Mouse (Mus musculus): Measurements from ENCODE around the gene Klhl8.

Gene Klhl8

GRCm38 (mm10) chr5:103846609-103847008 is 64.5 kb downstream of the Klhl8 start:
- no peak for DNase-seq (ENCODE audit: low spot score in 2 of 2)

- no peak for DNase-seq (ENCODE audit: low spot score in 2 of 2)
Measured at GRCm38 (mm10) chr5:103846154-103846551, 64.9 kb downstream of the Klhl8 start.

GRCm38 (mm10) chr5:103845418-103846153 is 65.5 kb downstream of the Klhl8 start:
- no peak for DNase-seq (ENCODE audit: low spot score in 2 of 2)

- peak in 1 of 2 experiments; percentile 60 for DNase-seq (ENCODE audit: low spot score in 2 of 2)
Measured at GRCm38 (mm10) chr5:103843938-103844337, 67.1 kb downstream of the Klhl8 start.

DNA sequence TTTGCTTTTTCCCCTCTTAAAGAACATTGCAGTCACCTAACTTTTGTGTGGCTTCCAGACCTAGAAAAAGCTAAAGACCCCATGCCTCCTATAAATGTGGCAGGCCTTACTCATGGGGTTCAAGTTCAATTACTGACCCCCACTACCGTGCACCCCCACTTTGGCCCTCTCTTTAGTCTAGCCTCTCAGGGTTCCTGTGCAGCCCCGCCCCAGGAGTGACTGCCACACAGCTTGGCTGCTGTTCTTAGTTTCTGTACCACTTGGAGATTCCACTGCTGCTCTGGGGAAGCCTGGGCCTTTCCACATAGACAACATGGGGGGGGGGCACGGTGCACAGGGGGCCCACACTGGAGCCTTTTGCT is 71.8 kb downstream of the Klhl8 start:
- DNase-seq (ENCODE audit: low spot score in 2 of 2): no peak

DNA sequence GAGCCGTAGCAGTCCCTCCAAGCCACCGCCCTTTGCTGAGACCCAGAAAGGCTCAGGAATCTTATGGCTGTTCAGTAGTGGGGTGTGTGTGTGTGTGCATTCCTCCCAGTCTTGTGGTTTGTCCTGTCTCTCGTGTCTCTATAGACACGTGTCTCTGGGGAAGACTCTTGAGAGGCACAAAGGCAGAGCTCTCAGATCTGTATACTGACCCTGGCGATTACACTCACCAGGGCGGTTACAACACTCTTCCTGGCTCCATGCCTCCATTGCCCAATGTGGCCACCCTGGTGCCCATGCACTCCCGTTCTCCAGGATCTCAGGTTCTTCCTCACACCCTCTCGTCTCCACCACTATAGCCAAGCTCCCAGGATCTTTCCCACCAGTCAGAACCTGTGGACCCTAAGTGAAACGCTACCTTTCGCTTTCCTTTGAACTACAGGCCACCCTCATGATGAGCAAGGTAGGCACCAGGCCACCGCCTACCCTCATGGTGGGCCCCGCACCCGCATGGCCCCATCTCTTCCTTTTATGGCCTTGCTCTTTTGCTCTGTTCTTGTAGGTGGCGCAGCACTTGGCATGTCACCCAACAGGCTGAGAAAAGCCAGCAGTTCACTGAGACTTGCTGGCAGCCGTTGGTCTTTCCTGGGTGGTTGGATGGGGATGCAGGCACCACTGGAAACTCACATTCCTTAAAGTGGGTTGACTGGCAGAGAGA is 72.4 kb downstream of the Klhl8 start:
- no peak for DNase-seq (ENCODE audit: low spot score in 2 of 2)

DNA sequence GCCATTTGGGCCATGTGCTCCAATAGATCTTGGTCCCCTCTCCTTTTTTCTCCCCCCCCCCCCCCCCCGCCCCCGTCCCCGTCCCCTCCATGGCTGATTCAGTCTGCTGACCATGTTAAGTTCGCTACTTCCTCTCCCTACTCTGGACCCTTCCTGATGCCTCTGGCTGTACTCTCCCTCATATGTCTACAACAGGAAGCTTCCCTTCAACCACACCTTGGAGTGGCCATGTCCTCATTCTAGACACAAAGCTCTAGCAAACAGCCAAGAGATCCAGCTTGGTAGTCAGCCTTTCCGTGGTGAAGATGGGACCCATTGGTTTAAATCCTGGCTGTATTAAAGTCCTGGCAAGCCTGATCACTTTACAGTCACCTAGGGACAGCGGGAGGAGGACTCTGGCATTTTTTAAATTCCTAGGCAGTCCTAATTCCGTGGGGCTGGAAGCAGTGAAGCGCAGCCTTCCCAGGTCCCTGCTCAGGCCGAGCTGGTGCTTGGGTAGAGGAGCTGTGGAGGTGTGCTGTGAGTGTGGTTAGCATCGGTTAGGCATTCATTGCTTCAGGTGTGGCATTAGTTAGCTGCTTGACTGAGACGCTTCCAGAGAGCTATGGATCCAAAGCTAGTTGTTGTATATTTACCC is 74.8 kb downstream of the Klhl8 start:
- no peak for DNase-seq (ENCODE audit: low spot score in 2 of 2)

GRCm38 (mm10) chr5:103835471-103836147 is 75.5 kb downstream of the Klhl8 start:
- DNase-seq (ENCODE audit: low spot score in 2 of 2): no peak

DNA sequence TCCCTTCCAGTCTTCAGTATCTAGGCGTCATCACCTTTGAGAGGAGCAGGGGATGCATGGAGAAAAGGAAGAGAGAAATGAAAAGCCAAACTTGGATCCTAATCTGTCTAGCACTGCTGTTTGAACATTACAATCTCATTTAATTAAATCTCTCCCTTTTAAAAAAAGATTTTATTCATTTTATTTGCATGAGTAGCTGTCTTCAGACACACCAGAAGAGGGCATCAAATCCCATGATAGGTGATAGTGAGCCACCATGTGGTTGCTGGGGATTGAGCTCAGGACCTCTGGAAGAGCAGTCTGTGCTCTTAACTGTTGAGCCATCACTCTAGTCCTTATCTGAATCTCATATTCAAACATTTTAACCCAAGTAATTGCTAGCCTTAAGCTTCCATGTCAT is 80.2 kb downstream of the Klhl8 start:
- DNase-seq (ENCODE audit: low spot score in 2 of 2): no peak

DNA sequence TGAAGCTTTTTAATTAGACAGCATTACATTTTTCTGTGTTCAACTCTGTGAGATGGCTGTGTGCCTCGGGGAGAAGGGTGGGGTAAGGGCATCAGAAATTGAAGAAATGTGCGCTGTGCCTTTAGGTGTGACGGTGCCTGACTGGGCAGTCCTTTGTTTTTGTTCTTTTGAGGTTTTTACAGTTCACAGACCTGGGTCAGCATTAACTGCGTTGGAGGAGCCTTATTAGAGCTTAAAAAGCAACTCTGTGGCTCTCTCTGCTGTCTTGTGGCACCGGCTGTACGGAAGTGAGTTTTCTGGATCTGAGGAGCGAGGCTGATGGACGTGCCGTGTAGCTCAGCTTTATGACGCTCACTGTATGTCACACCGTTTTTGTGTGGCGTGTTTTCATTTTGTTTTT is 81.9 kb downstream of the Klhl8 start:
- DNase-seq (ENCODE audit: low spot score in 2 of 2): no peak

- DNase-seq (ENCODE audit: low spot score in 2 of 2): no peak
Measured at GRCm38 (mm10) chr5:103828729-103829128, 82.3 kb downstream of the Klhl8 start.

DNA sequence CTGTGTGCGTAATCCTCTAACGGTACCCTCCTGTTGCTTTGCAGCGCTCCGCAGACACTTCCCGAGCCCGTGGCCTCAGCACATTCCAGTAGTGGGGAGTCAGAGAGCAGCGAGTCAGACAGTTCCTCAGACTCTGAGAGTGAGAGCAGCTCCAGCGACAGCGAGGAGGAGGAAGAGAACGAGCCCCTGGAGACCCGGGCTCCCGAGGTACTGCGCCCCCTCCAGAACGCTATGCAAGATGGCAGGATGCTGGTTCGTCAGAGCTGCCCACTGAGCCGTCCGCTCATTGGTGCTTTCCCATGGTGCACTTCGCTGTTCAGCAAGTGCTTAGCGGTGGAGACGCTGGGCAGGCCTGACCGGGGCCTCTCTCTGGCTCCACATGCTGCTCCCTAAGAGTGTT is 82.8 kb downstream of the Klhl8 start:
- no peak for DNase-seq (ENCODE audit: low spot score in 2 of 2)

DNA sequence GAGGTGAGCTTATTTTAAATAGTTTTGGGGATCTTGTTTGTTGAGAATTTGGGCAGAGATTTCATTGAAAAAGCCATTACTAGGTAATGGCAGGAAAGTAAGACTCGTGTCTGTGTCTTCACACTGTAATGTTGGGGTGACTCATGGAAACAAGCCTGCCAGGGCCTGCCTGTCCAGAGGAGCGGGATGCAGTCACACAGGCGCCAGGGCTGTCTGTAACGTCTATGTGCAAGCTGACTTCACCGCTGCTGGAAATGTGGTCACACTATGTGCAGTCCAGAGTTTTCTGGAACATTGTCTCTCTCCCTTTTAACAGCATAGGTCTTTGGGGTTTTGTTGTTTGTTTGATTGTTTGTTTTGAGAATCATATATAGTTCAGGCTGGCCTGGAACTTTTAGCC is 88.1 kb downstream of the Klhl8 start:
- DNase-seq (ENCODE audit: low spot score in 2 of 2): no peak

DNA sequence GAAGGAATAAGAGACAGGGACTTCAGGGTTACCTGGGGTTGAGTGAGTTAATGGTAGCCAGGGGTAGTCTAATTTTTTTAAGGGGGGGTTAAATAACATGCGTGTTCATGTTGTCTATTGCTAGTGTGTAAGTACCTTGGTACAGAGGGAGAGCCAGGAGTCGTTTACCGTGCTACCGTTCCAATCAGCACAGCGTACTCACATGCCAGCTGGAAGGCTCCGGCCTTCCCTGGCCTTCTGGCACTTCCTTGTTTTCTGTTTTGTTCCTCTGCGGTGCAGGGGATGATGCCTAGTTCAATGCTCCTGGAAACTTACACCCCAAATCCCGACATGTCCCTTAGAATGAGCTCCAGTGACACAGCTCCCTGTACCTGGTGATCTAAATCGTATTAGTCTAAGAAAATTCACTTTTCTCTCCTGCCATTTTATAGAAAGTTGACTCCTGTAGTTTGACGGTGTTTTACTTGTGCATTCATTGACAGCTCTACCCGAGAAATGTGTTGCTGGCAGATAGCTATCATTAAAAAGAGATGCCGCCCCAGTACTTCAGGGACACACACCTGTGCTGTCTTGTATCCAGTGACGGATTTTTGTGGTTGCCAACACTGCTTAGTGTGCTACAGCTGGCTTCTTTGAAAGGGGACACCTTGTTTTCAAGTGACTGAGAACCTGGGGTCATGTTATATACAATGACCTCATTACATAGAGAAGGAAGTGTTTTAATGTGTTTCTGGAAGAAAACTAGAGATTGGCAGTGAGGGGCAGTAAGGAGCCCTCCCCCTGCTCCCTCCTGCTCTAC is 89.4 kb downstream of the Klhl8 start:
- DNase-seq (ENCODE audit: low spot score in 2 of 2): no peak

- DNase-seq (ENCODE audit: low spot score in 2 of 2): no peak
Measured at GRCm38 (mm10) chr5:103821062-103821461, 90.0 kb downstream of the Klhl8 start.

GRCm38 (mm10) chr5:103819674-103820073 is 91.4 kb downstream of the Klhl8 start:
- DNase-seq (ENCODE audit: low spot score in 2 of 2): no peak

- DNase-seq (ENCODE audit: low spot score in 2 of 2): no peak
Measured at GRCm38 (mm10) chr5:103818602-103819001, 92.5 kb downstream of the Klhl8 start.

GRCm38 (mm10) chr5:103817754-103818153 is 93.3 kb downstream of the Klhl8 start:
- peak; percentile 68 to 75 for DNase-seq (ENCODE audit: low spot score in 2 of 2)

DNA sequence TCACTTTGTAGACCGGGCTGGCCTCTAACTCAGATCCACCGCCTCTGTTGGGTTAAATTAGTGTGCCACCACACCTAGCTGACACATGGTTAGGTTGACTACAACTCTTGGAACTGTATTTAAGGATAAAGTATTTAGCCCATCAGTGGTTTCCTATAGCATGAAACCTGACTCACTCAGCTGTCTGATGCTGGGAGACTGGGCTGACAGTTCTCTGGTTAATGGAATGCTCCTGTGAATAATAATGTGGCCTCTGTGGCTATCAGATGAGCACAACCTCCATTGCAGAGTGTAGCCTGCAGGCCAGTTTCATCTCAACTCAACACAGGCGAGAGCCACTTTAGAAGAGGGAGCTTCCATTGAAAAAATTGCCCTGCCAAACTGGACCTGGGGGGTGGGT is 94.3 kb downstream of the Klhl8 start:
- DNase-seq (ENCODE audit: low spot score in 2 of 2): no peak

DNA sequence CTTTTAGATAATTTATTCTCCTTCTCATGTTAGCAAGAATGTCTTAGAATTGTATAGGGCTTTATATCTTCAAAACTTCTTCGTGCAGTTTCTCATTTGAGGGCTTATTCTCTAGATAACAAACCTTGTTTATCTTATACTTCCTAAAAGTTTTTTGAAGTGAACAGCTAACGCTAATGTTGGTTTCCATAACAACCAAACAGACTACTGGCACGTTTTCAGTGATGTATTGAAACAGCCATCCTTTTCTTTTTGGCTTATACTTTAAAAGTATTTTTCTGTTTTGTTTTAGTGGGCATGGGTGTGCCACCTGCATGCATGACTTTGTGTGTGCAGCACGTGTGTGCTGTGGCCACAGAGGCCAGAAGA is 95.8 kb downstream of the Klhl8 start:
- no peak for DNase-seq (ENCODE audit: low spot score in 2 of 2)

- DNase-seq (ENCODE audit: low spot score in 2 of 2): no peak
Measured at GRCm38 (mm10) chr5:103814551-103815248, 96.4 kb downstream of the Klhl8 start.

Measured in spleen, postnatal 10 days (tissue).